Mouse (Mus musculus) B cell, adult (primary cell): ENCODE data around the gene Tmem110. TPM values are rescaled to one million over a fixed set of nuclear protein-coding genes. Genes with fewer than 3 reads are reported as not detected.

Source experiments
- total RNA-seq: library from RNA; stranded (reverse); gene quantifications from 4 replicates; pipeline ENCODE4 v1.2.4, GENCODE M21; 2023; ENCODE audit not compliant: inconsistent age

Gene Tmem110
- 18.3 to 21.2 TPM (median 18.4 TPM) in 4 replicates for total RNA-seq

DNA sequence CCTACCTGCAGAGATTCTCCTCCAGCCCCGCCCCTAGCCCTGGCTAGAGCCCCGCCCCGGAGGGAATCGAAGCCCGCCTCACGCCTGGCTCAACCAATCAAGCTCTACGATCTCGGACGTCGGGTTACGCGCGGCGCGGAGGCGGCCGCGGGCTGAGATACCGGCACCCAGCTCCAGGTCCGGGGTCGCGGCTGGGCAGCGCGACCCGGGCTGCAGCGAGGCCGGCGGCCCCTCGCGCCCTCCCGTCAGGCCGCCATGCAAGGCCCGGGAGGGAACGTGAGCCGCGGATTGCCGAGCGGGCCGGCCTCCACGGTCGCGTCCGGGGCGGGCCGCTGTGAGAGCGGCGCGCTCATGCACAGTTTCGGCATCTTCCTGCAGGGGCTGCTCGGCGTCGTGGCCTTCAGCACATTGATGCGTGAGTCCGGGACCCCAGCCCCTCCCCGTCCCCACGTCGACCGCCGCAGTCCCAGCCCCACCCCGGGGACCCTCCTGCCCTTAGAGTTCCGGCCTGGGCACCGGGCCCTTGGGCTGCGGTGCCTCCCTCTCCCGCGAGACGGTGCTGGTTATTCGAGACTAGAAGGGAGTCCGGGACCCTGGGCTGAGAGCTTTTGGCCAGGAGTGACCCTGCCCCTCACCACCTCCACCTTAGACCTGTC, at the start of gene Tmem110:
Tmem110 (plus strand) TSS at position 115 of the 656 bp plus-strand sequence.

DNA sequence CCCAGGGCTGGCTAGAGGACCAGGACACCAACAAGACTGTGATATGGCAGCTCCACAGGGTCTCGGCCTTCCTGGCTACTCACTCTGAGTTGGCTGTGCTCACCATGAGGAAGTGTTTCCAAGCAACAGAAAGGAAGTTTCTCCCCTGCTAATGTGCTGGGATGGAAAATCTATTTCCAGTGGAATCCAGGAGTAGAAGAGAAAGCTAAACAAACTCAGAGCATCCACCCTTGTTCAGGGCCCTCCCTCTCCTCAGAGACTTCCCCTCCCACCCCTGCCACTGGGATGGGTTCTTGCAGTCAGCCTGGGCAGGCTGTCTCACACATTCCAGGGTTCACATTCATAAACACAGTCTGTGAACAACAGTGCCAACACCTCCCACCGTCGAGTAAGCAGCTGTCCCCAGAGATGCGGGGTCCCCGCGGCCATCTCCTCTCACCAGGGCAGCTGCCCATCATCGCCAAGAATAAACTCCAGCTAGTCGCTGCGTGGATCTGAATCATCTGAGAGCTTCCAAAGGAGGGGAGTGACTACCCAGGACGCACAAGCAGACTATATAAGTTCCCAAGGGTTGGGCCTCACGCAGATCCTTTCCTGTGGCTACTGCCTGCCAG, 53.7 kb downstream of the Tmem110 start, which contains the start of gene Mustn1:
Mustn1 (plus strand) TSS at position 243 of the 614 bp plus-strand sequence.

DNA sequence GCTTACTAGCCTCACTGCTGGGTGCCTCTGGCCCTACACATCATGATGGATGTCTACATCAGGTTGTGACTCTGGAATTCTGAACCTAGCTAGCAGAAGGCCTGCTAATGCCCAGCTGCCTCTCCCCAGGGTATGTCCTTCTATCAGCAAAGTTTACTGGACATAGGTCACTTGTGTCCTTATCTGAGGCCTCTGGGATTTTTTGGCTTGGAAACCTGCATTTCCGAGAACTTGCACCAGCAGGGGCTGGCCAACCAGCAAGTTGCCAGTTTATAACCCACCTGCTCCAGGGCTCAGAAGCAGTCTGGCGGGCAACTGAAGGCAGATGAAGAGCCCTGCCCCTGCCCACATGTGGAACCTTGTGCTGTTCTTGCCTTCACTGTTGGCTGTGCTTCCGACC, 60.8 kb downstream of the Tmem110 start, which contains the start of gene Itih4:
Itih4 (plus strand) TSS at position 273 of the 400 bp plus-strand sequence.

DNA sequence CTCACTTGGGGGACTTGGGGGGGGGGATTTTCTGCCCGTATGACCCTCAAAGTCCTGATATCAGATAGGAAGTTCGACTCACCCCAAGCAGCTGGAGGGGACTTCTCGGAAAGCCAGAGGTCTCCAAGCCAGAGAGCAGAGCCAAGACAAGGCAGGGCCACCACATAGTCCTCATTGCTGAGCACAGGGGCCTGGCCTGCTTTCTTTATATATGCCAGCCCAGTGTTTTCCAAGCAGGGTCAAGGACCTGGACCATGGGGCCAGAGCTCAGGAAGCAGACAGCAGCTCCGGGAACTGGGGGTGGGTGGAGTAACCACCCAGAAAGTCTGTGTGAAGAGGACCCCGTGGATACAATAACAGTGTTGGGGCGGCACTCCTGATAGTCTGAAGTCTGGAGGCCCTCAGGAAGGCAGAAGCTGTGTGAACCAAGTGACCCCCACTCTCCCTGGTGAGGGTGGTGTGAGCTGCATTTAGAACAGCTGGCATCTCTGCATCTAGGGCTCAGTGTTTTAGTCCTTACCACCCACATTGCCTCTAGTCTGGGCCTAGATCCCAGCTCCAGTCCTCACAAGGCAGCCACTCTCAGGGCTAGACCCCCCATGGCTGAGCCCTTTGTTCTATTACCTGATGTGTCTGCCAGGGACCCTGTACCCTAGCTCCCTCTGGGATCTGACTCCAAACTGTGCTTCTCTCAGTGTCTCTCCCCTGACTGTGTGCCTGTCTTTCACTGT, 98.2 kb downstream of the Tmem110 start, which contains the start of gene Itih3:
Itih3 (minus strand) TSS at position 386 of the 731 bp plus-strand sequence.

Other genes starting within 250 kb of the Tmem110 start
- 464 to 482 TPM (median 469 TPM) in 4 replicates for gene Prkcd, start 199.4 kb upstream of the Tmem110 start, total RNA-seq
- gene Rft1, start 171.2 kb upstream of the Tmem110 start, total RNA-seq: 14.8 to 20.9 TPM (median 16.6 TPM) in 4 replicates
- gene Sfmbt1, start 110.7 kb upstream of the Tmem110 start, total RNA-seq: 18.5 to 20.3 TPM (median 18.8 TPM) in 4 replicates
- gene Mustn1, start 53.6 kb downstream of the Tmem110 start, total RNA-seq: 1.3 to 2.3 TPM (median 2.1 TPM) in 4 replicates
- gene Itih4, start 60.9 kb downstream of the Tmem110 start, total RNA-seq: 0.18 to 0.57 TPM (median 0.34 TPM) in 4 replicates
- not detected in 4 replicates for gene Itih3, start 98.2 kb downstream of the Tmem110 start, total RNA-seq
- gene Itih1, start 117.7 kb downstream of the Tmem110 start, total RNA-seq: not detected in 4 replicates
- gene Nek4, start 125.8 kb downstream of the Tmem110 start, total RNA-seq: 6.4 to 7.6 TPM (median 6.9 TPM) in 4 replicates
- 12.7 to 14.4 TPM (median 13.7 TPM) in 4 replicates for gene Glt8d1, start 175.8 kb downstream of the Tmem110 start, total RNA-seq
- 65.2 to 95.5 TPM (median 75.3 TPM) in 4 replicates for gene Spcs1, start 176.1 kb downstream of the Tmem110 start, total RNA-seq
- gene Pbrm1, start 193.5 kb downstream of the Tmem110 start, total RNA-seq: 75.0 to 87.2 TPM (median 79.0 TPM) in 4 replicates
- 492 to 523 TPM (median 508 TPM) in 4 replicates for gene Gnl3, start 193.6 kb downstream of the Tmem110 start, total RNA-seq